Mouse (Mus musculus) ES-Bruce4 (cell line): ENCODE results near the gene Cst13.

Source experiments
- CTCF ChIP-seq: IDR thresholded peaks from one replicate; pipeline ENCODE4 v1.8.1; 2011; ENCODE audit warnings: low read depth, low read length
- POLR2A ChIP-seq: IDR thresholded peaks from one replicate; pipeline ENCODE4 v1.8.1; 2011; ENCODE audit warnings: low read length; ENCODE audit not compliant: insufficient read depth

- TF ChIP-seq CTCF (no peak), POLR2A (no peak)
These were observed 18.4 kb upstream of the Cst13 start for GRCm38 (mm10) chr2:148801491-148801921.
